Comparison of ENCODE assay signal across 12 mouse cellular contexts in genomic region chr10:91881521-91882228, GRCm38 (mm10).
DNase-seq lines count a peak whose midpoint lies in the region; ATAC-seq lines count a peak whose summit lies in the region.
"Had no signal": no experiment of that assay in that cellular context is flagged by ENCODE, and none has a peak within 500 bp of the region (broad histone marks: within the 10 kb centered on the region; RNA-seq: fewer than 3 reads in every experiment).

No protein-coding gene starts in this region.

- no peak for ATAC-seq in neural tube, embryonic 13.5 days (ENCODE audit: low read depth)
- peak; percentile 78 for ATAC-seq in hindbrain, embryonic 12.5 days (ENCODE audit: low FRiP score)

- no peak overlapping the region for H3K4me3 ChIP-seq in neural tube, embryonic 13.5 days
- no peak overlapping the region for H3K4me3 ChIP-seq in hindbrain, embryonic 12.5 days

- no peak overlapping the region for H3K9ac ChIP-seq in neural tube, embryonic 13.5 days
- no peak overlapping the region for H3K9ac ChIP-seq in hindbrain, embryonic 12.5 days

- H3K27ac ChIP-seq in neural tube, embryonic 13.5 days (replicated peaks), result peak overlapping the region; percentile 56; the same call in 1 of the 2 replicates
- H3K27ac ChIP-seq in hindbrain, embryonic 12.5 days, result peak overlapping the region; percentile 78

- no peaks in the 10 kb centered on the region for H3K9me3 ChIP-seq in neural tube, embryonic 13.5 days
- H3K9me3 ChIP-seq in hindbrain, embryonic 12.5 days (replicated peaks), result no peaks in the 10 kb centered on the region

- H3K4me1 ChIP-seq in neural tube, embryonic 13.5 days (replicated peaks), result peaks cover 9% of the 10 kb centered on the region
- peaks cover 6% of the 10 kb centered on the region; the same call in 1 of the 2 replicates for H3K4me1 ChIP-seq in hindbrain, embryonic 12.5 days

- DNase-seq in neural tube, embryonic 10.5 days (ENCODE audit: extremely low spot score, low spot score), result no peak
- peak; percentile 26 for DNase-seq in kidney, postnatal 14 days
- DNase-seq in retina, embryonic 14.5 days (ENCODE audit: low spot score), result peak; percentile 58
- no peak for DNase-seq in spleen, postnatal 4 days (ENCODE audit: low spot score in 2 of 2)
- no peak for DNase-seq in spleen, postnatal 10 days (ENCODE audit: low spot score in 2 of 2)
- no peak for DNase-seq in cerebellum, postnatal 25 days
- DNase-seq: cerebellum, postnatal 14 days; lung, adult 18-20 months; right cerebral cortex, postnatal 25 days had no signal

- H3K27me3 ChIP-seq in neural tube, embryonic 13.5 days, result no peaks in the 10 kb centered on the region
- H3K27me3 ChIP-seq in hindbrain, embryonic 12.5 days, result no peaks in the 10 kb centered on the region

- no peaks in the 10 kb centered on the region for H3K36me3 ChIP-seq in neural tube, embryonic 13.5 days
- H3K36me3 ChIP-seq in hindbrain, embryonic 12.5 days, result no peaks in the 10 kb centered on the region

- WGBS in neural tube, embryonic 13.5 days, result 25% methylated on average over 9 of the region's 9 CpGs
- WGBS in hindbrain, embryonic 12.5 days, result 29% methylated on average over 9 of the region's 9 CpGs

- no peak overlapping the region for H3K4me2 ChIP-seq in neural tube, embryonic 13.5 days
- no peak overlapping the region for H3K4me2 ChIP-seq in hindbrain, embryonic 12.5 days (replicated peaks)
- H3K4me2 ChIP-seq: heart, embryonic 11.5 days had no signal

Comparison
In these comparisons a context has a peak if more than half of its experiments do, and no peak if none do; other contexts are left out.
1. DNase-seq: peak in kidney, postnatal 14 days (single experiment) and retina, embryonic 14.5 days (single experiment); none in neural tube, embryonic 10.5 days (single experiment), spleen, postnatal 4 days (0 of 2), spleen, postnatal 10 days (0 of 2) and cerebellum, postnatal 25 days (0 of 2).